Comparison of ENCODE assay signal across 9 mouse cellular contexts in genomic region chr7:101296252-101297022, GRCm38 (mm10). TPM values are rescaled to one million over a fixed set of nuclear protein-coding genes. Genes with fewer than 3 reads are reported as not detected.
DNase-seq lines count a peak whose midpoint lies in the region; ATAC-seq and TF ChIP-seq lines count a peak whose summit lies in the region.
"Had no signal": no experiment of that assay in that cellular context is flagged by ENCODE, and none has a peak within 500 bp of the region (broad histone marks: within the 10 kb centered on the region; RNA-seq: fewer than 3 reads in every experiment).

No protein-coding gene starts in this region.

- H3K4me1 ChIP-seq in embryonic facial prominence, embryonic 15.5 days = peaks cover 29% of the 10 kb centered on the region
- peaks cover 11% of the 10 kb centered on the region for H3K4me1 ChIP-seq in liver, embryonic 16.5 days (ENCODE audit: control insufficient read depth, low read depth, low read length)
- H3K4me1 ChIP-seq in neural tube, embryonic 13.5 days (replicated peaks) = peaks cover 23% of the 10 kb centered on the region

- 11% methylated on average over 35 of the region's 35 CpGs for WGBS in embryonic facial prominence, embryonic 15.5 days
- WGBS in liver, embryonic 16.5 days (ENCODE audit: insufficient replicate concordance) = 16% methylated on average over 35 of the region's 35 CpGs
- 11% methylated on average over 35 of the region's 35 CpGs for WGBS in neural tube, embryonic 13.5 days

- peak; percentile 64 for TF ChIP-seq CTCF in layer of hippocampus, adult 2 months (conservative IDR thresholded peaks at IDR 0.05)

- H3K4me2 ChIP-seq in embryonic facial prominence, embryonic 15.5 days (replicated peaks) = peak overlapping the region; percentile 70
- H3K4me2 ChIP-seq in liver, embryonic 16.5 days (ENCODE audit: low read depth, low read length) = peak overlapping the region; percentile 41
- peak overlapping the region; percentile 73 for H3K4me2 ChIP-seq in neural tube, embryonic 13.5 days

- H3K27ac ChIP-seq in embryonic facial prominence, embryonic 15.5 days (replicated peaks) = no peak overlapping the region
- H3K27ac ChIP-seq in layer of hippocampus, adult 2 months = peak overlapping the region; percentile 77
- no peak overlapping the region for H3K27ac ChIP-seq in liver, embryonic 16.5 days (ENCODE audit: low read length)
- H3K27ac ChIP-seq in neural tube, embryonic 13.5 days (replicated peaks) = peak overlapping the region; percentile 72

- peaks cover 10% of the 10 kb centered on the region; the same call in 1 of the 2 replicates for H3K36me3 ChIP-seq in embryonic facial prominence, embryonic 15.5 days
- H3K36me3 ChIP-seq in liver, embryonic 16.5 days (ENCODE audit: control insufficient read depth, insufficient read depth) = no peaks in the 10 kb centered on the region
- H3K36me3 ChIP-seq in neural tube, embryonic 13.5 days = no peaks in the 10 kb centered on the region

- peak; percentile 76 for DNase-seq in CD4-positive, CD25-positive, alpha-beta regulatory T cell, adult 2 months (ENCODE audit: low read depth, low spot score)
- peak; percentile 80 for DNase-seq in heart, postnatal 4 days
- peak; percentile 87 to 90 for DNase-seq in layer of hippocampus, adult 2 months (ENCODE audit: low spot score in 2 of 2)
- DNase-seq in thymus, postnatal 0 days (ENCODE audit: low spot score) = peak; percentile 82

- peak overlapping the region; percentile 40 for H3K4me3 ChIP-seq in embryonic facial prominence, embryonic 15.5 days (replicated peaks)
- peak overlapping the region; percentile 49 for H3K4me3 ChIP-seq in layer of hippocampus, adult 2 months
- no peak overlapping the region for H3K4me3 ChIP-seq in liver, embryonic 16.5 days (ENCODE audit: low read depth, low read length)
- peak overlapping the region; percentile 39 for H3K4me3 ChIP-seq in neural tube, embryonic 13.5 days
- H3K4me3 ChIP-seq: megakaryocyte, embryonic 14.5 days had no signal

- H3K9ac ChIP-seq in embryonic facial prominence, embryonic 15.5 days = peak overlapping the region; percentile 2; the same call in 1 of the 2 replicates
- H3K9ac ChIP-seq in liver, embryonic 16.5 days (ENCODE audit: low read depth, low read length) = no peak overlapping the region
- H3K9ac ChIP-seq in neural tube, embryonic 13.5 days = peak overlapping the region; percentile 72

- ATAC-seq in CD4-positive, CD25-positive, alpha-beta regulatory T cell, adult 4 months = no peak
- peak; percentile 80 for ATAC-seq in embryonic facial prominence, embryonic 15.5 days (ENCODE audit: insufficient number of reproducible peaks, low FRiP score, low TSS enrichment, low read depth)
- ATAC-seq in liver, embryonic 16.5 days (ENCODE audit: low read depth) = peak; percentile 52
- ATAC-seq in neural tube, embryonic 13.5 days (ENCODE audit: low read depth) = peak; percentile 85

- H3K27me3 ChIP-seq in embryonic facial prominence, embryonic 15.5 days = peaks cover 3% of the 10 kb centered on the region
- no peaks in the 10 kb centered on the region; the same call in 1 of the 2 replicates for H3K27me3 ChIP-seq in liver, embryonic 16.5 days (ENCODE audit: control insufficient read depth, insufficient read depth, low read depth, low read length)
- H3K27me3 ChIP-seq in neural tube, embryonic 13.5 days = peaks cover 44% of the 10 kb centered on the region

- H3K9me3 ChIP-seq in embryonic facial prominence, embryonic 15.5 days (replicated peaks) = no peaks in the 10 kb centered on the region
- no peaks in the 10 kb centered on the region for H3K9me3 ChIP-seq in liver, embryonic 16.5 days (replicated peaks; ENCODE audit: control insufficient read depth, low read length)
- no peaks in the 10 kb centered on the region for H3K9me3 ChIP-seq in neural tube, embryonic 13.5 days
- H3K9me3 ChIP-seq: megakaryocyte, embryonic 14.5 days had no signal

RNA-seq across cellular contexts. Expression of gene Atg16l2, which starts 5.6 kb away (rescaled TPM):
- 10 to 100 TPM; 46.7 to 58.1 TPM for polyA plus RNA-seq in CD4-positive, CD25-positive, alpha-beta regulatory T cell, adult 4 months (2017; shearing (Covaris generic))
- 20.4 and 21.5 TPM in 2 replicates for polyA plus RNA-seq in embryonic facial prominence, embryonic 15.5 days (2015; fragmentation: Nextera tagmentation; extraction: Ambion mirVana)
- total RNA-seq in heart, postnatal 4 days (2021) = 10 to 100 TPM; 13.0 to 16.0 TPM
- 10 to 100 TPM; 37.9 to 47.8 TPM for total RNA-seq in layer of hippocampus, adult 2 months (2021)
- 7.2 and 7.6 TPM in 2 replicates for polyA plus RNA-seq in liver, embryonic 16.5 days (2015; fragmentation: Nextera tagmentation; extraction: Ambion mirVana)
- polyA plus RNA-seq in neural tube, embryonic 13.5 days (2015; fragmentation: Nextera tagmentation; extraction: Ambion mirVana) = 16.5 and 17.7 TPM in 2 replicates
- polyA plus RNA-seq in thymus, postnatal 0 days (2015; fragmentation: Nextera tagmentation; extraction: Ambion mirVana) = 28.5 and 29.7 TPM in 2 replicates

RNA-seq across cellular contexts. Expression of gene Stard10, which starts 20.4 kb away (rescaled TPM):
- polyA plus RNA-seq in CD4-positive, CD25-positive, alpha-beta regulatory T cell, adult 4 months (2017; shearing (Covaris generic)) = 1 to 10 TPM in 1 of 2 experiments, under 1 TPM in 1; 0.76 to 4.8 TPM
- polyA plus RNA-seq in embryonic facial prominence, embryonic 15.5 days (2015; fragmentation: Nextera tagmentation; extraction: Ambion mirVana) = 33.9 and 34.2 TPM in 2 replicates
- 10 to 100 TPM; 45.6 to 53.6 TPM for total RNA-seq in heart, postnatal 4 days (2021)
- total RNA-seq in layer of hippocampus, adult 2 months (2021) = 10 to 100 TPM; 23.6 to 24.6 TPM
- 128 and 142 TPM in 2 replicates for polyA plus RNA-seq in liver, embryonic 16.5 days (2015; fragmentation: Nextera tagmentation; extraction: Ambion mirVana)
- polyA plus RNA-seq in neural tube, embryonic 13.5 days (2015; fragmentation: Nextera tagmentation; extraction: Ambion mirVana) = 9.2 and 9.6 TPM in 2 replicates
- 12.3 and 14.6 TPM in 2 replicates for polyA plus RNA-seq in thymus, postnatal 0 days (2015; fragmentation: Nextera tagmentation; extraction: Ambion mirVana)

RNA-seq across cellular contexts. Expression of gene Arap1, which starts 51.4 kb away (rescaled TPM):
- 10 to 100 TPM; 35.9 to 67.2 TPM for polyA plus RNA-seq in CD4-positive, CD25-positive, alpha-beta regulatory T cell, adult 4 months (2017; shearing (Covaris generic))
- 82.5 and 82.8 TPM in 2 replicates for polyA plus RNA-seq in embryonic facial prominence, embryonic 15.5 days (2015; fragmentation: Nextera tagmentation; extraction: Ambion mirVana)
- 10 to 100 TPM; 44.5 to 44.8 TPM for total RNA-seq in heart, postnatal 4 days (2021)
- 10 to 100 TPM; 19.2 to 20.0 TPM for total RNA-seq in layer of hippocampus, adult 2 months (2021)
- 17.3 and 22.5 TPM in 2 replicates for polyA plus RNA-seq in liver, embryonic 16.5 days (2015; fragmentation: Nextera tagmentation; extraction: Ambion mirVana)
- 11.2 and 11.3 TPM in 2 replicates for polyA plus RNA-seq in neural tube, embryonic 13.5 days (2015; fragmentation: Nextera tagmentation; extraction: Ambion mirVana)
- polyA plus RNA-seq in thymus, postnatal 0 days (2015; fragmentation: Nextera tagmentation; extraction: Ambion mirVana) = 31.1 and 34.4 TPM in 2 replicates

Comparison
In these comparisons a context has a peak if more than half of its experiments do, and no peak if none do; other contexts are left out.
1. H3K27ac ChIP-seq: peak in layer of hippocampus, adult 2 months (single experiment) and neural tube, embryonic 13.5 days (single experiment); none in embryonic facial prominence, embryonic 15.5 days (single experiment) and liver, embryonic 16.5 days (single experiment).
2. Peak in every context shown above with its lines, with median percentiles within 50 percentile points of each other: DNase-seq and H3K4me2 ChIP-seq.